Mouse (Mus musculus) MEL (cell line): ENCODE data around the gene Miip.

Experiments
- BHLHE40 ChIP-seq: IDR thresholded peaks from 2 replicates; pipeline ENCODE4 v1.6.1; 2012; ENCODE audit warnings: low read depth, mild to moderate bottlenecking, inconsistent platforms, low read length, improper control_type of control experiment, borderline replicate concordance
- CHD1 ChIP-seq: IDR thresholded peaks from 2 replicates; pipeline ENCODE4 v1.6.1; 2012; ENCODE audit warnings: low read depth, mild to moderate bottlenecking, inconsistent platforms, low read length, improper control_type of control experiment
- CTCF ChIP-seq, 3 experiments: IDR thresholded peaks in 2 of 3; conservative IDR thresholded peaks in 1 of 3; 2 replicates each; pipeline ENCODE4 v1.5.1; 2011 to 2012; ENCODE audit warnings: low read length in 3 of 3, low read depth in 2 of 3, mild to moderate bottlenecking in 2 of 3, improper control_type of control experiment in 1 of 3, inconsistent platforms in 1 of 3, mixed read lengths in 1 of 3, moderate library complexity in 1 of 3; ENCODE audit not compliant: control insufficient read depth in 1 of 3, insufficient read depth in 1 of 3, poor library complexity in 1 of 3, severe bottlenecking in 1 of 3
- KAT2A ChIP-seq: conservative IDR thresholded peaks from 2 replicates; pipeline ENCODE4 v1.6.1; 2012; ENCODE audit warnings: low read depth, low read length, improper control_type of control experiment, inconsistent platforms
- MYC ChIP-seq: IDR thresholded peaks from 2 replicates; pipeline ENCODE4 v1.6.1; 2011; ENCODE audit warnings: low read depth, mild to moderate bottlenecking, low read length, improper control_type of control experiment, moderate library complexity
- POLR2AphosphoS2 ChIP-seq: IDR thresholded peaks from 2 replicates; pipeline ENCODE4 v1.6.1; 2011; ENCODE audit warnings: low read length, improper control_type of control experiment
- TAL1 ChIP-seq: IDR thresholded peaks from 2 replicates; pipeline ENCODE4 v1.6.1; 2012; ENCODE audit warnings: mild to moderate bottlenecking, inconsistent platforms, low read length, moderate library complexity, mixed read lengths
- TCF12 ChIP-seq: IDR thresholded peaks from 2 replicates; pipeline ENCODE4 v1.6.1; 2014; ENCODE audit warnings: low read depth, mild to moderate bottlenecking, inconsistent platforms, low read length, improper control_type of control experiment, moderate library complexity
- ZC3H11A ChIP-seq: IDR thresholded peaks from 2 replicates; pipeline ENCODE4 v1.6.1; 2012; ENCODE audit warnings: low read depth, mild to moderate bottlenecking, inconsistent platforms, low read length, improper control_type of control experiment

DNA sequence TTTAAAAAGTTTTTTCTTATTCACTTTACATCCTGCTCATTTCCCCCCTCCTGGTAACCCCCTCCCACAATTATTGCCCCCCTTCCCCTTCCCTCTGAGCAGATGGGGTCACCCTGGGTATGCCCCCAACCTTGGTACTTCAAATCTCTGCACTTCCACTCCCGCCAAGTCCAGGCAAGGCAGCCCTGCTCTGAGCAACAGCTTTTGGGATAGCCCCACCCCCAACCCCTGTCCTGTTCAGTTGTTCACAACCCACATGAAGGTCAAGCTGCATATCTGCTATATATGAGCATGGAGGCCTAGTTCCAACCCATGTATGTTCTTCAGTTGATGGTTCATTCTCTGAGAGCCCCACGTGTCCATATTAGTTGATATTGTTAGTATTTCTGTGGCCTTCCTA is 17.8 kb downstream of the Miip start:
- TF ChIP-seq CTCF (IDR thresholded peaks at IDR 0.05 in 2 of 3, conservative IDR thresholded peaks at IDR 0.05 in 1 of 3; ENCODE audit: control insufficient read depth in 1 of 3, insufficient read depth in 1 of 3, low read depth in 2 of 3, low read length in 3 of 3, poor library complexity in 1 of 3, severe bottlenecking in 1 of 3) (no peak), POLR2AphosphoS2 (no peak), BHLHE40 (no peak), TAL1 (no peak), ZC3H11A (no peak), KAT2A (no peak), CHD1 (no peak), TCF12 (no peak), MYC (no peak)
